Mouse (Mus musculus) embryonic facial prominence, embryonic 13.5 days (tissue): ENCODE data around the gene Cryba4. TPM values are rescaled to one million over a fixed set of nuclear protein-coding genes. Genes with fewer than 3 reads are reported as not detected.

Experiments
- ATAC-seq: fragments of 200-750 bp; cut with Nextera tagmentation; 2 replicates; pipeline ENCODE4 v1.8.0; 2017; ENCODE audit warnings: low read depth; ENCODE audit not compliant: insufficient number of reproducible peaks, insufficient read depth, low FRiP score, low TSS enrichment
- H3K27ac ChIP-seq: fragments of 300-500 bp; sonication (generic); 2 replicates; pipeline ENCODE4 v1.5.1; 2015; ENCODE audit warnings: moderate library complexity, mild to moderate bottlenecking, inconsistent platforms
- H3K27me3 ChIP-seq: fragments of 300-500 bp; sonication (generic); 2 replicates; pipeline ENCODE4 v1.6.1; 2015; ENCODE audit warnings: mild to moderate bottlenecking, inconsistent platforms
- H3K36me3 ChIP-seq: fragments of 300-500 bp; sonication (generic); 2 replicates; pipeline ENCODE4 v1.6.1; 2015; ENCODE audit warnings: mild to moderate bottlenecking, inconsistent platforms
- H3K4me1 ChIP-seq: fragments of 300-500 bp; sonication (generic); 2 replicates; pipeline ENCODE4 v1.6.1; 2015; ENCODE audit warnings: inconsistent platforms
- H3K4me2 ChIP-seq: fragments of 300-500 bp; sonication (generic); 2 replicates; pipeline ENCODE4 v1.6.1; 2015; ENCODE audit warnings: moderate library complexity, mild to moderate bottlenecking, inconsistent platforms
- H3K4me3 ChIP-seq: fragments of 300-500 bp; sonication (generic); 2 replicates; pipeline ENCODE4 v1.5.1; 2015; ENCODE audit warnings: mild to moderate bottlenecking, inconsistent platforms
- H3K9ac ChIP-seq: fragments of 300-500 bp; sonication (generic); 2 replicates; pipeline ENCODE4 v1.6.1; 2015; ENCODE audit warnings: mild to moderate bottlenecking, inconsistent platforms
- H3K9me3 ChIP-seq: fragments of 300-500 bp; sonication (generic); 2 replicates; pipeline ENCODE4 v1.6.1; 2016; ENCODE audit warnings: inconsistent platforms
- WGBS: fragments of 180-500 bp; shearing (Covaris S2); methylation state at CpG from one replicate; pipeline ENCODE4 v1.1.7; 2015; ENCODE audit warnings: mixed read lengths; 5-methylcytosine and 5-hydroxymethylcytosine counted together
- polyA plus RNA-seq: library from polyadenylated mRNA; unstranded; fragments of >200 nt; fragmentation: Nextera tagmentation; extraction: Ambion mirVana; gene quantifications from 2 replicates; pipeline ENCODE4 v1.2.1, GENCODE M21; 2015

The Cryba4 gene
- polyA plus RNA-seq, 1 experiment from 2014 or later: 1.9 TPM

DNA sequence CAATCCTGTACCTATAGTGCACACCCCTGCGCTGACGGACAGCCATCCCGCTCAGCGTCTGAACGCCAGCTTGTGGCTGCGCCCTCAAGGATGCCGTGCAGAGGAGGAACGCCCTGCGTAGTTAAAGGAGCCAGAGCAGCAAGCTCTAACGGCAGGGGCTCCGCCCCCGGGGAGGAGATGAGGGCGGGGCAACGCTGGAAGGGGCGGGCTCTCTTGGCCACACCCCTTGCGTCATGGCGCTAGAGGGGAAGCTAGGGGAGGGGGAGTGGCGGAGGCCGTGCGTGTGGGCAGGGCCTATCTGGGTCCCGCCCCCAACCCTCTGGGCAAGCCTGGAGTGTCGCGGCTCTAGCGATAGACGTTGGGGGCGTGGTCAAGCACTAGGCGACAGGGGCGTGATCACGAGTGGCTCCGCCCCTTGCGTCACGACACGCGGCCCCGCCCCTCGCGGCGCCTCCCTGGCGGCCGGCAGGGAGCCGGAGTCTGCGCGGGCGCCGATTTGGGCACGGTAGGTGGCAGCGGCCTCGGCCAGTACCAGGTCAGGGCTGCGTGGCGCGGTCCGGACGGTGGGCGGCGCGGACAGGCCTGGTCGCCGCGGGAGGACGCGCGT is 24.1 kb upstream of the Cryba4 start, which contains the start of gene Tpst2:
Gene Tpst2, plus strand, starts transcription at position 425 of the 607 bp plus-strand sequence.
- Histone ChIP-seq H3K27ac (peak within 1 kb of the TSS; percentile 83), H3K4me1 (peaks cover 53% of the 10 kb centered on the region), H3K9ac (peak within 1 kb of the TSS; percentile 86), H3K4me2 (peak within 1 kb of the TSS; percentile 81), H3K36me3 (no peaks in the 10 kb centered on the region), H3K27me3 (peaks cover 2% of the 10 kb centered on the region; the same call in 1 of the 2 replicates), H3K9me3 (no peaks in the 10 kb centered on the region), H3K4me3 (peak within 1 kb of the TSS; percentile 73)
- ATAC-seq: peak; percentile 91
- WGBS: under 1% methylated on average over 60 of the region's 62 CpGs

DNA sequence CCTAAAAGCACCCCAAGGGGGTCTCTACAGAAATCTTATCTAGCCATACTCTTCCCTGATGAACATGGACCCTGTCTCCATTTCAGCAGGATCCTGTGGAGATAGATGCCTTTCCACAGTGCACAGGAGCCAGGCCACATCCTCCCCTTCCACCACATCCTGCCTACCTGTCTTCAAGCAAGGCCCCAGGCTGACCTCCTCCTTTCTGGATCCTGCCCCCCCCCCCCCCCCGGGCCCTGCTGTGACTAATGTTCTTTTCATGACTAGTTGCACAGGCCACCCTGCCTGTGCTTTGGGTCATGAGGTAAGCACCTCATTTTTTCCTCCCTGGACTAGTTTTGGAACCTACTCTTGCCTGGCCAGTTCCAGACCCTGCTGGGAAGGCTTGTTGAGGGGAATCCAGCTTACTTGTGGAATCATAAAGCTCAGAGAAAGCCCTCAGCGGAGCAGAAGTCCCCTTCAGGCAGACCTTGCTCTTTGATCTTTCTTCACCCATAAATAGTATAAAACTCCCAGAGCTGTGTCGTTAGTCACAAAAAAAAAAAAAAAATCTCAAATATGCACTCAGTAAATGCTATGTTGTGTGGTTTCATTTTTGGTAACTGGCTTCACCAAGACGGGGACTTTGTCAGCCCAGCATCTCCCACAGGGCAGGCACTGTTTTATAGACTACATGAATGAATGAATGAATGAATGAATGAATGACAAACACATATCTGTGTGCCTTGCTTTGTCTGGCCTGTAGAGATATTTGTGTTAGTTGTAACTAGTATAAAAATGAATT is 22.9 kb upstream of the Cryba4 start:
- H3K9me3 ChIP-seq: no peaks in the 10 kb centered on the region
- H3K9ac ChIP-seq: no peak overlapping the region
- peak overlapping the region; percentile 81 for H3K4me2 ChIP-seq
- no peak overlapping the region for H3K27ac ChIP-seq
- H3K4me3 ChIP-seq: no peak overlapping the region; the same call in 1 of the 2 replicates
- WGBS: 36% methylated on average over 4 of the region's 4 CpGs
- no peaks in the 10 kb centered on the region for H3K36me3 ChIP-seq
- peaks cover 42% of the 10 kb centered on the region for H3K4me1 ChIP-seq
- peaks cover 5% of the 10 kb centered on the region for H3K27me3 ChIP-seq
- ATAC-seq: no peak

DNA sequence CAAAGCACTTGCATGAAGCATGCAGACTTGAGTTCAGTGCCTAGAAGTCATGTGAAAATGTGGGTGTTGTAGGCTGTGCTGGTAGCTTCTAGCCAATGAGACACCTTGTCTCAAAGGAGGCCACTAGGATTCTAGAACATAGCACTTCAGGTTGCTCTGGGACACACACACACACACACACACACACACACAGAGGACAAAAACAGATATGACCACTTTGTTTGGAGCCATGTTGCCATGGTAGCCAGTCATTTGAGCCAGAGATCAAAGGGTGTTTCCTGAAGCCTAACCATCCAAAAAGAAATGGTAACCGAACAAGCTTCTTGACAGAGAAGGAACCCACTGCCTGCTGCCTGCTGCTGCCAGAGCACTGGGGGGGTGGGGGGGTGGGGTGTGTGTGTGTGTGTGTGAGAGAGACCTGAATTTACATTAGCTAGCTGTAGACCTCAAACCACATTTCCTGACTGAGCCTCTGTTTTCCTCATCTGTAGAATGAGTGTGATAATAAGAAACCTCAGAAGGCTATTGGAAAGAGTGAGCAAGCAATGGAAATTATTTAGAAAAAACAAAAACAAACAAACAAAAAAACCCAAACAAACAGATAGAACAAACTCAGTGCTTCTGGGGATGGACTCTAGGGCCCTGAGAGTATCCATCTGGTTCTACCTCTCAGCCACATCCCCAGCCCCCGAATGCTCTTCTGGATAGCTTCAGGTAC is 21.6 kb upstream of the Cryba4 start:
- Histone ChIP-seq H3K4me1 (peaks cover 33% of the 10 kb centered on the region), H3K9ac (no peak overlapping the region), H3K27me3 (peaks cover 16% of the 10 kb centered on the region), H3K4me2 (no peak overlapping the region), H3K4me3 (no peak overlapping the region), H3K36me3 (no peaks in the 10 kb centered on the region), H3K27ac (no peak overlapping the region), H3K9me3 (no peaks in the 10 kb centered on the region)
- ATAC-seq: no peak
- WGBS: 55% methylated on average over 2 of the region's 2 CpGs

DNA sequence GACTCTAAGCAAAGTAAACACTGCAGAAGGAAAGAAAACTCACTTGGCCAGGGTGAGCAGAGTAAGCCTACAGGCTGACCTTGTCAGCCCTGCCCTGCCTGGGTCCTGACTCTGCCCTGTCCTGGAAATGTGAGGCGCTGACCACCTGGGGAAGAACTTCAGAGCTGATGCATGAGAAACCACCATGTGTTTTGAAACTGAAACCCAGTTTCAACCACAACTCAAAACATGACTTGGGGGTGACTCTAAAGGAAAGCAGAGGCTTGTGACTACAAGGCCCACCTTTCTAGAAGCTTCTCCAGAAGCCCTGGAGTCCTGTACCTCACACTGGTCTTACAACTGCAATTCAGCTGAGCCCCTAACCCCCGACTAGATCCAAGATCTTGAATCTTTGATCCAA is 20.6 kb upstream of the Cryba4 start:
- Histone ChIP-seq H3K4me3 (no peak overlapping the region), H3K27me3 (peaks cover 26% of the 10 kb centered on the region), H3K4me1 (peaks cover 24% of the 10 kb centered on the region), H3K4me2 (no peak overlapping the region), H3K36me3 (no peaks in the 10 kb centered on the region), H3K9ac (no peak overlapping the region), H3K27ac (no peak overlapping the region), H3K9me3 (no peaks in the 10 kb centered on the region)
- no peak for ATAC-seq
- WGBS: 75% methylated on average over 2 of the region's 2 CpGs

DNA sequence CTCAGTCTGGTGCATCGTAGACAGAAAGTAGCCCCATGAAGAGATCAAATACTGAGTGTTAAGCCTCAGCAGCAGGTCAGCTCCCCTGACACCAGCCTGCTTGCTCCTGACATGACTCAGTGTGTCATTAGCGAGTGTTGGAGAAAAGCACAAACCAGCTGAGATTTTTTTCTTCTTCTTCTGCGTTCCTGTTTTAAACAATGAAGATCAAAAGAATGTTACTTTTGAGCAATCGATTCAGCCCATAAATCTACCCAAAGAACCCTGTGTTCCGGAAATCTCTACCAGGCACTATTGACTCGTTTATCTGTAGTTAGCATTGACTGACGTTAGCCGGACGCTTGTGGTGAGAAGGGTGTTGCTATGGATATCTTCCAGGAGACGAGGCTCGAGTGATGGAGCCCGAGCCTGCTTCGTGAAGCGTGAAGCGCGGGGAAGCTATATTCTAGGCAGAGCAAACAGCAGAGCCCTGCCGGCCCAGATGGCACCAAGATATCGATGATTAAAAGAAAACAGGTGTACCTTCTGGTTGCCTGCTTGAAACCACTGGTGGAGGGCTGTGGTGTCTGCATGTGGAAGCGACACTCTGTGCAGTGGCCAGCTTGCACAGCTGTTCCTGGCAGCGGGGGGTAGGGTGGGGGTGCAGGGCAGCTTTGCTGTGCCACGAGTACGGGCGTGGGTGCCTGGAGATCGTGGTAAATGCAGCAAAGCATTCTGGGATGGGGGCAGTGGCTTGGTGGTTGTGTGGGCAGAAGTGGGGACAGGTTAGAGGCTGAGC is 18.6 kb upstream of the Cryba4 start:
- Histone ChIP-seq H3K4me2 (no peak overlapping the region), H3K36me3 (no peaks in the 10 kb centered on the region), H3K27me3 (peaks cover 42% of the 10 kb centered on the region), H3K4me3 (no peak overlapping the region), H3K4me1 (peaks cover 14% of the 10 kb centered on the region; the same call in 1 of the 2 replicates), H3K9me3 (no peaks in the 10 kb centered on the region), H3K27ac (no peak overlapping the region), H3K9ac (0 out of 2 replicates have a peak overlapping the region, but pooled peaks have one; percentile 7)
- 61% methylated on average over 24 of the region's 24 CpGs for WGBS
- no peak for ATAC-seq

DNA sequence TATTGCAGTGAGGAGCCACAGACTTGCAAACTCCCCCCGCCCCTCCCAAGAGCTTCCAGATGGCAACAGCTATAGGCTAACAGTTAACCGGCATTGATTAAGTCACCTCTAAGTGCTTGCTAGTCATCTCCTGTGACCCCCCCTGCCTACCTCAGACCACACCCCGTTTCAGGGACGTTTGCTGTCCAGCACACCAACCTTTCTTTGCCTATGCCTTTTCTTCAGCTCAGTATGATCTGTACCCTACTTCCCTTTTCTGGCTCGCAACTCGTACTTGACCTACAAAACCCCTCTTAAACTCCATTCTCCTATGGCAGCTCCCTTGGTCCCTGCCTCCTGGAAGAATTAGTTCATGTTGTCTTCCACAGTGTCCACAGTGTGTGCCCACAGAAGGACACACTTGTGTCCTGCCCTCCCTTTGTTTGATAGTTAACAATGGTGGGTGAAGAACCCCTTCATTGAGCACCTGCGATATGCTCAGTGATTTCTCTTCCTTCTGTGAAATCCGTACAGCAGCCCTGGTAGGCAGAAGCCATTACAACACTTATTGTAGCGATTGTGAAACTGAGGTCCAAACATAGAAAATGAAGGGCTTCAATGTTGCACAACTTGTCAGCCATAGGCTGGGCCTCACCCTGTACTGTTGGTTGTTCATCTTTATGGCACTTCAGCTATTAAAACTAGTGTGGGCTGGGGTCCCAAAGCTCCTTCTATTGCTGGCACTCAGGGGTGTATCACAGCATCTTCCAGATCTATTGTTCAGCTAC is 13.9 kb upstream of the Cryba4 start:
- 59% methylated on average over 9 of the region's 9 CpGs for WGBS
- no peaks in the 10 kb centered on the region for H3K9me3 ChIP-seq
- no peaks in the 10 kb centered on the region for H3K36me3 ChIP-seq
- H3K27ac ChIP-seq: 0 out of 2 replicates have a peak overlapping the region, but pooled peaks have one; percentile 16
- H3K9ac ChIP-seq: no peak overlapping the region; the same call in 1 of the 2 replicates
- no peak overlapping the region for H3K4me3 ChIP-seq
- peak overlapping the region; percentile 39 for H3K4me2 ChIP-seq
- H3K27me3 ChIP-seq: peaks cover 43% of the 10 kb centered on the region
- no peak for ATAC-seq
- peaks cover 11% of the 10 kb centered on the region for H3K4me1 ChIP-seq

DNA sequence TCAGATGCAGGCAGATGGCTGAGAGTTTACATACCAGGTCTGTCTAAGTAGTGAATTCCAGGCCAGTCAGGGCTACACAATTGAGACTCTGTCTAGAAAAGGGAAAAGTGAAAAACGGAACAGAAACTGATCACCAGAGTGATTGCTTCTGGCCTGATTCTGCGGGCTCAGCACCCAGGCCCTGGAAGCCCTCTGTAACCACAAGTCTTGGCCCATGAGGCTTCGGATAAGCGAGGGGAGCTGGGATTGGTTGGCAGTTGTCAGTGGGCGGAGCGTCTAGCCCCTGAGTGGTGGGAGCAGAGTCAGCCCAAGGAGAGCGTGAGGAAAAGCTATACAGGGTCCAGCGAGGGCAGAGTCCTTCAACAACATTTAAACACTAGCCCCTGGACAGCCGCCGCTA is 13.2 kb upstream of the Cryba4 start:
- Histone ChIP-seq H3K9ac (peak overlapping the region; percentile 2; the same call in 1 of the 2 replicates), H3K27me3 (peaks cover 46% of the 10 kb centered on the region), H3K4me2 (peak overlapping the region; percentile 39), H3K4me3 (no peak overlapping the region), H3K27ac (0 out of 2 replicates have a peak overlapping the region, but pooled peaks have one; percentile 16), H3K4me1 (peaks cover 11% of the 10 kb centered on the region), H3K36me3 (no peaks in the 10 kb centered on the region), H3K9me3 (no peaks in the 10 kb centered on the region)
- WGBS: 6% methylated on average over 10 of the region's 10 CpGs
- ATAC-seq: peak; percentile 67; the same call in 1 of the 2 replicates

DNA sequence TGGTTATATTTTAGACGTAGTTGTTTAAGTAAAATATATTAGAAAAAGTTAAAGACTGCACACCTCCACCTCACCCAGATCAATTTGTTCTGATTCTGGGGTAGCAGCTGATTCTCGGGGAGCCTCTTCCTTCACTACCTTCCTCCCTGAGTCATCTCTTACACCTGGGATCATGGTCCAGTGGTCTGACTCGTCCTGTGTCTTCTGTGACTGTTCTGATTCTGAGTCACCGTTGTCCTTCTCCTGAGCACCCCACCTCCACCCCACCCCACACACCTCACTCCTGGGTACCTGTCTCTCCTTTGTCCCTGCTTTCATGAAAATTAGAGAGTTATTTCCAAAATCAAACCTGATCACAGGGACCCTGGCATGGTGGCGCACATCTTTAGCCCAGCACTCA is 12.8 kb upstream of the Cryba4 start:
- no peak overlapping the region for H3K4me2 ChIP-seq
- WGBS: 85% methylated on average over 5 of the region's 5 CpGs
- no peak overlapping the region for H3K27ac ChIP-seq
- no peak for ATAC-seq
- no peak overlapping the region for H3K9ac ChIP-seq
- no peaks in the 10 kb centered on the region for H3K36me3 ChIP-seq
- peaks cover 11% of the 10 kb centered on the region for H3K4me1 ChIP-seq
- H3K4me3 ChIP-seq: no peak overlapping the region
- H3K9me3 ChIP-seq: no peaks in the 10 kb centered on the region
- peaks cover 42% of the 10 kb centered on the region for H3K27me3 ChIP-seq

DNA sequence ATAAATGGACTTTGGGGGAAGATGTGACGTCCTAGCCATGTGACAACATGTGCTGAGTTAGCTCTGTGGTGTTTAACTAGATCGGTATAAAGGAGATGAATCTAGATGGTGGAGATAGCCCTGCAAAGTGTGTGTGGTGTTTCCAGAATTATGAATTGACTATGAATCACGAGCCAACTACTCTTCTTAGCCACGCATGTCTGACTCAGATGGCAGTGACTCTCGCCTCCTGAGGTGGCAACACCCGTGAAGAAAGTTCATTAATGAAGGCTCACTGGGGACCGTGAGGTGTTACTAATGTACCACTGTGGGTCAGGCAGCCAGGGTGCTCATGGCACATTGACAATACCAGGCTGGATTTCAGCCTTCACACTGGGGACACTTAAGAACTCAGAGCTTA is 11.8 kb upstream of the Cryba4 start:
- no peak overlapping the region for H3K9ac ChIP-seq
- peaks cover 10% of the 10 kb centered on the region for H3K4me1 ChIP-seq
- H3K27me3 ChIP-seq: peaks cover 34% of the 10 kb centered on the region
- no peak overlapping the region for H3K27ac ChIP-seq
- H3K9me3 ChIP-seq: no peaks in the 10 kb centered on the region
- no peaks in the 10 kb centered on the region for H3K36me3 ChIP-seq
- ATAC-seq: no peak
- no peak overlapping the region for H3K4me3 ChIP-seq
- WGBS: 80% methylated on average over 7 of the region's 7 CpGs
- H3K4me2 ChIP-seq: no peak overlapping the region

DNA sequence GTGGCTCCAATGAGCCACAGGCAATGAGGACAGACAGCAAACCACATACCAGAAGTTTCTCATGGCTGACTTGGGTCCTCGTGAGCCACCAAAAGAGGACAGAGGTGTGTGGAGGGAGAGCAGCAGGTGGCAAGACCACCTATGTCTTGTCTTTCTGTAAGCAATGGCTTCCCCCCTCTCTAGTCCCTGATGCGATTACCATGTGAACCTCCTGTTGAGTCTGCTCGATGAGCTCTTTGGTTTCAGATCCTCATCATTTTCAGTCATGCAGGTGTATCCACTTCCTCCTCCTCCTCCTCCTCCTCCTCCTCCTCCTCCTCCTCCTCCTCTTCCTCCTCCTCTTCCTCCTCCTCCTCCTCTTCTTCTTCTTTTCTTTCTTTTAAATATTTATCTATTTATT is 8.5 kb upstream of the Cryba4 start:
- peaks cover 8% of the 10 kb centered on the region for H3K27me3 ChIP-seq
- H3K9me3 ChIP-seq: no peaks in the 10 kb centered on the region
- H3K4me1 ChIP-seq: peaks cover 15% of the 10 kb centered on the region
- no peak overlapping the region for H3K9ac ChIP-seq
- ATAC-seq: no peak
- WGBS: 89% methylated on average over 3 of the region's 3 CpGs
- H3K36me3 ChIP-seq: no peaks in the 10 kb centered on the region
- no peak overlapping the region for H3K27ac ChIP-seq
- H3K4me3 ChIP-seq: no peak overlapping the region
- no peak overlapping the region for H3K4me2 ChIP-seq
